Mouse (Mus musculus) layer of hippocampus, adult 2 months (tissue): Measurements from ENCODE around the gene 6030452D12Rik. TPM values are rescaled to one million over a fixed set of nuclear protein-coding genes. Genes with fewer than 3 reads are reported as not detected.

Experiments
- DNase-seq, 2 experiments: peaks; one replicate each; pipeline ENCODE4 v3.0.0; 2022; ENCODE audit warnings: low spot score in 2 of 2
- H3K27ac ChIP-seq: fragments of 200-600 bp; 2 replicates; pipeline ENCODE4 v1.8.1; 2022
- H3K4me3 ChIP-seq: fragments of 200-600 bp; 2 replicates; pipeline ENCODE4 v1.8.1; 2022; ENCODE audit warnings: mild to moderate bottlenecking
- CTCF ChIP-seq: fragments of 200-600 bp; conservative IDR thresholded peaks from 2 replicates; pipeline ENCODE4 v1.8.1; 2022; ENCODE audit warnings: antibody characterized with exemption, mild to moderate bottlenecking, moderate library complexity
- total RNA-seq, 2 experiments: library from RNA; stranded (reverse); gene quantifications; 2 replicates each; pipeline ENCODE4 v1.2.3; 2021

Gene 6030452D12Rik
- total RNA-seq, 2 experiments from 2014 or later = not detected

DNA sequence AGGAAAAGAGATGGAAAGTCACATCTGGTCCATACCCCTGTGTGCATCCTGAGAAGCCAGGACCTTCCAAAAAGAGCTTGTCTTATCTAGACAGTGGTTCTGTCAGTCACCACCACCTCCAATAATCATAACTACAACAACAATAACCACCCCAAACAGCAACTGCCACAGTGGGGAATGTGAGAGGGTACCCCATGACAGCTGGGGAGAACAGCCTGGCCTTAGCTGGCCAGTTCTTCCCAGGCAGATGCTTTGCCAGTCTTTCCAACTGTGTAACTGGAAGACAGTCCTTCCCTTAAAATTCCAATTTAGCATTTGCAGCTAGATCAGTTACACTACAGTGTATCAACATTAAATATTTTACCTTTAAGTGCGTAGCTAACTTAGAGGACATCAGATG lies 50.6 kb downstream of the 6030452D12Rik start:
- Histone ChIP-seq H3K4me3 (no peak overlapping the region), H3K27ac (no peak overlapping the region)
- TF ChIP-seq CTCF = no peak
- no peak for DNase-seq

DNA sequence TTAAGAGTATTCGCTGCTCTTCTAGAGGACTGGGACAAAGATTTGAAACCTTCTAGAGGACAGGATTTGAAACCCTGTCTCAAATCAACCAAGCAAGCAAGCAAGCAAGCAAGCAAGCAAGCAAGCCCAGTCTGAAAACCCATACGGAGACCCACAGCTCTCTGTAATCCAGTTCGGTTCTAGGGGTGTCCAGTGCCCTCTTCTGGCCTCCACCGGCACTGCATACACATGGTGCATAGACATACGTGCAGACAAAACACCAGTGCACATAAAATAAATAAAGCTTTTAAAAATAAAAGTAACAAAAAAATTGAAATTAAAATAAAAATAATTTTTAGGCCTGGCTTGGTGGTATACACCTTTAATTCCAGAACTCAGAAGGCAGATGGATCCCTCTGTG lies 53.7 kb downstream of the 6030452D12Rik start:
- peak; percentile 34 for TF ChIP-seq CTCF

GRCm38 (mm10) chr8:106556068-106556645 lies 55.8 kb downstream of the 6030452D12Rik start:
- DNase-seq = no peak
- no peak for TF ChIP-seq CTCF
- Histone ChIP-seq H3K27ac (no peak overlapping the region), H3K4me3 (no peak overlapping the region)

More for the DNA sequence above, 53.7 kb downstream of the 6030452D12Rik start:
- no peak overlapping the region for H3K4me3 ChIP-seq
- no peak overlapping the region for H3K27ac ChIP-seq
- DNase-seq = no peak

Other genes starting within 250 kb of the 6030452D12Rik start
- 10 to 100 TPM; 74.2 to 75.8 TPM for gene Smpd3, start 162.5 kb upstream of the 6030452D12Rik start, total RNA-seq
- gene Zfp90, start 85.2 kb upstream of the 6030452D12Rik start, total RNA-seq = 10 to 100 TPM; 10.6 to 12.9 TPM
- gene Cdh3, start 10.4 kb downstream of the 6030452D12Rik start, total RNA-seq = not detected
- 10 to 100 TPM; 90.4 to 97.5 TPM for gene Gm10073, start 72.9 kb downstream of the 6030452D12Rik start, total RNA-seq
- under 1 TPM; 0.37 to 0.54 TPM for gene Cdh1, start 102.8 kb downstream of the 6030452D12Rik start, total RNA-seq
- 1 to 10 TPM; 6.7 to 6.9 TPM for gene Tango6, start 182.5 kb downstream of the 6030452D12Rik start, total RNA-seq